Mouse (Mus musculus) thymus, adult 2 months (tissue): ENCODE measurements around the gene Prkag1. TPM values are rescaled to one million over a fixed set of nuclear protein-coding genes. Genes with fewer than 3 reads are reported as not detected.
A peak's percentile ranks its signal among the peaks of the same experiment; 100 is the strongest.

Experiments
- DNase-seq: peaks from one replicate; pipeline ENCODE4 v3.0.0; 2021
- H3K27ac ChIP-seq: fragments of 200-500 bp; 2 replicates; pipeline ENCODE4 v1.5.1; 2012; ENCODE audit warnings: low read length, control low read depth; ENCODE audit not compliant: control insufficient read depth, insufficient read depth
- H3K27me3 ChIP-seq: fragments of 200-500 bp; 2 replicates; pipeline ENCODE4 v1.6.1; 2012; ENCODE audit warnings: mild to moderate bottlenecking, low read length, moderate library complexity, mixed read lengths; ENCODE audit not compliant: control insufficient read depth, insufficient read depth
- H3K36me3 ChIP-seq: fragments of 200-500 bp; 2 replicates; pipeline ENCODE4 v1.6.1; 2012; ENCODE audit warnings: mild to moderate bottlenecking, low read length, moderate library complexity; ENCODE audit not compliant: control insufficient read depth, insufficient read depth
- H3K4me1 ChIP-seq: fragments of 200-500 bp; replicated peaks from 2 replicates; pipeline ENCODE4 v1.6.1; 2012; ENCODE audit warnings: low read length; ENCODE audit not compliant: control insufficient read depth, insufficient read depth
- H3K4me3 ChIP-seq: fragments of 200-500 bp; 2 replicates; pipeline ENCODE4 v1.5.1; 2012; ENCODE audit warnings: mild to moderate bottlenecking, low read length, control low read depth, moderate library complexity; ENCODE audit not compliant: control insufficient read depth, insufficient read depth
- CTCF ChIP-seq: fragments of 200-500 bp; IDR thresholded peaks from 2 replicates; pipeline ENCODE4 v1.5.1; 2012; ENCODE audit warnings: mild to moderate bottlenecking, control low read depth, low read length, moderate library complexity, borderline replicate concordance; ENCODE audit not compliant: control insufficient read depth, poor library complexity, insufficient read depth; ENCODE audit errors: extremely low read depth
- POLR2A ChIP-seq: fragments of 200-500 bp; IDR thresholded peaks from 2 replicates; pipeline ENCODE4 v1.6.1; 2012; ENCODE audit warnings: mild to moderate bottlenecking, low read length, control low read depth, moderate library complexity; ENCODE audit not compliant: control insufficient read depth, poor library complexity, insufficient read depth; ENCODE audit errors: extremely low read depth
- WGBS: fragments of 180-500 bp; shearing (Covaris S2); methylation state at CpG from one replicate; pipeline ENCODE4 v1.1.7; 2018; 5-methylcytosine and 5-hydroxymethylcytosine counted together
- polyA plus RNA-seq: library from polyadenylated mRNA; depleted of rRNA; stranded (reverse); fragments of >200 nt; gene quantifications from 2 replicates; pipeline ENCODE4 v1.2.3, GENCODE M21; 2012

The Prkag1 gene
- polyA plus RNA-seq, 1 experiment: 105 TPM

GRCm38 (mm10) chr15:98869342-98870178, 38.2 kb upstream of the Prkag1 start:
- H3K4me3 ChIP-seq: peak overlapping the region; percentile 98
- H3K4me1 ChIP-seq: peaks cover 27% of the 10 kb centered on the region
- 3% methylated on average over 8 of the region's 8 CpGs for WGBS
- peaks cover 16% of the 10 kb centered on the region for H3K36me3 ChIP-seq
- TF ChIP-seq POLR2A (no peak), CTCF (no peak)
- no peaks in the 10 kb centered on the region for H3K27me3 ChIP-seq
- H3K27ac ChIP-seq: peak overlapping the region; percentile 58; the same call in 1 of the 2 replicates
- peak; percentile 32 for DNase-seq

- DNase-seq: no peak
- TF ChIP-seq CTCF (no peak), POLR2A (no peak)
- WGBS: 60% methylated on average over 11 of the region's 11 CpGs
- H3K27ac ChIP-seq: no peak overlapping the region
- no peaks in the 10 kb centered on the region for H3K27me3 ChIP-seq
- H3K36me3 ChIP-seq: peaks cover 26% of the 10 kb centered on the region
- H3K4me1 ChIP-seq: peaks cover 27% of the 10 kb centered on the region
- H3K4me3 ChIP-seq: no peak overlapping the region
Measured at GRCm38 (mm10) chr15:98868346-98869063, 37.2 kb upstream of the Prkag1 start.

GRCm38 (mm10) chr15:98867321-98867720, 36.0 kb upstream of the Prkag1 start:
- Histone ChIP-seq H3K27ac (no peak overlapping the region), H3K36me3 (peaks cover 38% of the 10 kb centered on the region)

GRCm38 (mm10) chr15:98866501-98866900, 35.2 kb upstream of the Prkag1 start:
- WGBS: 97% methylated on average over 5 of the region's 5 CpGs
- no peak for DNase-seq
- Histone ChIP-seq H3K36me3 (peaks cover 46% of the 10 kb centered on the region), H3K4me1 (peaks cover 24% of the 10 kb centered on the region), H3K4me3 (no peak overlapping the region), H3K27me3 (no peaks in the 10 kb centered on the region), H3K27ac (no peak overlapping the region)
- TF ChIP-seq POLR2A (no peak), CTCF (no peak)

More at GRCm38 (mm10) chr15:98867321-98867720, 36.0 kb upstream of the Prkag1 start:
- Histone ChIP-seq H3K4me1 (peaks cover 25% of the 10 kb centered on the region), H3K4me3 (no peak overlapping the region), H3K27me3 (no peaks in the 10 kb centered on the region)
- TF ChIP-seq CTCF (no peak), POLR2A (no peak)
- peak; percentile 67 for DNase-seq
- 7% methylated on average over 6 of the region's 6 CpGs for WGBS

GRCm38 (mm10) chr15:98865771-98866170, 34.5 kb upstream of the Prkag1 start:
- no peak for DNase-seq
- TF ChIP-seq POLR2A: no peak
- TF ChIP-seq CTCF: no peak
- H3K4me3 ChIP-seq: no peak overlapping the region
- H3K36me3 ChIP-seq: peaks cover 53% of the 10 kb centered on the region
- peaks cover 24% of the 10 kb centered on the region for H3K4me1 ChIP-seq
- WGBS: 98% methylated on average over 8 of the region's 8 CpGs
- no peak overlapping the region for H3K27ac ChIP-seq
- H3K27me3 ChIP-seq: no peaks in the 10 kb centered on the region

- DNase-seq: no peak
- TF ChIP-seq CTCF (no peak), POLR2A (no peak)
- peaks cover 61% of the 10 kb centered on the region for H3K36me3 ChIP-seq
- no peak overlapping the region for H3K27ac ChIP-seq
- H3K4me3 ChIP-seq: no peak overlapping the region
- H3K27me3 ChIP-seq: no peaks in the 10 kb centered on the region
- 97% methylated on average over 6 of the region's 6 CpGs for WGBS
- peaks cover 21% of the 10 kb centered on the region for H3K4me1 ChIP-seq
Measured at GRCm38 (mm10) chr15:98864951-98865350, 33.6 kb upstream of the Prkag1 start.
